Mouse (Mus musculus): ENCODE measurements around the gene Cdkn2a.

Cdkn2a gene

DNA sequence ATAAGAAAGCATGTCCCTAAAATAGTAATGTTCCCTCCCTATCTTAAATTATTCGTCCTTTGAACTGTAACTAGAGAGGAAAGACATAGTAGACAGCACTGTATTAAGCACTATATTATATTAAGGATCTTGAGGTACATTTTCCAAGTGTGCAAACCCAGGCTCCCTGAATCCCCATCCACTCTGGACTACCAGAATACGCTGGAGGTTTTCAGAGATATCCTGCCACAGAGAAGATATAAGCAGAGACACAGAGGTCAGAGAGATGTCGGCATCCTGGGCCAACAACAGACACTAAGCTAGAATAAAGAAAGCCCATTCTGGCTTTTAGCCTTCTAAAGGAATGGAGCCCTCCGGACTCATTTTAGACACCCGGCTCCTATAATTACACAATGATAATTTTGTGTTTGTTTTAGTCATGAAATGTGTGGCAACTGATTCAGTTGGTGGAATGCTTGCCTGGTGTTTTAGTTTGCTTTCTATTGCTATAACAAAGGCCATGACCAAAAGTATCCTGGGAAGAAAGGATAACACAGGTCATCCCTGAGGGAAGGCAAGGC lies 17.0 kb downstream of the Cdkn2a start:
- in situ Hi-C loops (cut with MseI, MboI) = loop anchor here (25.0 kb wide), 1 partner anchor 115 kb away; no protein-coding TSS in a partner anchor

GRCm38 (mm10) chr4:89276669-89277219 lies 17.7 kb downstream of the Cdkn2a start:
- in situ Hi-C loops (cut with MseI, MboI) = loop anchor here (25.0 kb wide), 1 partner anchor 114 kb away; no protein-coding TSS in a partner anchor

DNA sequence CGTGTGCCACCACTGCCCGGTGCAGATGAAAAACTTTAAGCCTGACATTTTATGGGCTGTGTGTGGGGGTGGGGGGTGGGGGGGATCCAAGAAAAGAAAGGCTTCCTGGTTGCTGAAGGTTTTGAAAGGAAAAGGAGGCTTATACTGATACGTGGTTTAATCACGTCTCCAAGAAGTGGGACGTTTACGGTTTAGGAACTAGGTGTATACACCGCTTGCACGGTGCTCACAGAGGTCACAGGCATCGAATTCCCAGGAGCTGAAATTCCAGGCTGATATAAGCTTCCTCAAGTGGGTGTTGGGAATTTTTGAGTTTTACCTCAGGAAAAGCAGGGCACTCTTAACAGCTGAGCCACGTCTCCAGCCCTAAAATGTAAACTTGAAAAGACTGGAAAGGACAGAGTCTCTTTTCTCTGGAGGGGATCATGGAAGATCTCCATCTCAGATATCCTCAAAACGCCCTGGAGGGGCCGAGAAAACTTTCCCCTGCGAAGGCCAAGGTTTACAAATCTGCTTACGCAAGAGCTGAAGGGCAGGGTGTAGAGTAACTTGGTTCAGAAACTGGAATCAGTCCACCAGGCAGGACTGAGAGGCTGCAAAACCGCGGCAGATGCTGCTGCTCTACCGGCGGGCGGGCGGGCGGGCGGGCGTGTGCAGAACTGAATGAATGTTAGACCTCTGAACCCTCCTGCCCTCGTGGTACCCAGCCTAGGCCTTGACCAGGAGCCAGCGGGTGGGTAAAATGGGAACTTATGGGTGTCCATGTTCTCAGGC lies 18.5 kb downstream of the Cdkn2a start:
- in situ Hi-C loops (cut with MseI, MboI) = loop anchor here (25.0 kb wide), 1 partner anchor 114 kb away; no protein-coding TSS in a partner anchor

DNA sequence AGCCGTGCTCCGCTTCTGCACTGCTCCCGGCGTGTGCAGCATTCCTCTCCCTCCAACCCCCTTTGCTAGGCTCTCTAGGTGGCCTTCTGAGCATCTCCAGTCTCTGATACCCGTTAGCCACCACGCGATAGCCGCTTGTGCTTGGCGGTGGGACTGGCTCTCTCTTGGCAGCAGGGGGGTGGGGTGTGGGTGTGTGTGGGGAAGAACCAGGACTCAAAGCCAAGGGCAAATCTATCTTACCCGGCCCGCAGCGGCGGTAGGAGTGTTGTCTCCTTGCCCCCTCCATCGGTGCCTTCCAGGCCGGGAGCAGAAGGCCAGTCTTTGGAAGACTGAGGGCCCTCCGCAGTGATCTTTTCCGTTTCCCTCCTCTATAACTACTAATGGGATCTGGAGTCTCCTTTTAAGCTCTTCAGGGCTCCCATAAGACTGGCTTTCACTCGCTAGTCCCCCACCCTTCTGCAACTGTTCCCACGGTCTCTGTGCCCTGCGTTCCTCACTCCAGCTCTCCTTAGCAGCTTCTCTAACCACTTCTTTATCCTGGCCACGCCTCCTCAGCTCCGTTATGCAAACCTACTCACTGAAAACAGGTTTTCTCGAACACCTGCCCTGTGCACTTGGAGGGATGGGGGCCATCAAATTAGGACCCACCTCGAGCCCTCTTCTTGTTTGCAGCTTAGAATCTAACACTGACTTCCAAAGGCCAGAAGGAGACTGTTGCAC lies 19.5 kb downstream of the Cdkn2a start:
- in situ Hi-C loops (cut with MseI, MboI) = loop anchor here (25.0 kb wide), 1 partner anchor 113 kb away; no protein-coding TSS in a partner anchor

- in situ Hi-C loops (cut with MseI, MboI) = no loop called here
Observed at GRCm38 (mm10) chr4:89274006-89274405, 20.4 kb downstream of the Cdkn2a start.

- in situ Hi-C loops (cut with MseI, MboI) = no loop called here
Observed at GRCm38 (mm10) chr4:89273585-89273984, 20.9 kb downstream of the Cdkn2a start.

- in situ Hi-C loops (cut with MseI, MboI) = no loop called here
Observed at GRCm38 (mm10) chr4:89272961-89273540, 21.4 kb downstream of the Cdkn2a start.

GRCm38 (mm10) chr4:89272101-89272718 lies 22.2 kb downstream of the Cdkn2a start:
- in situ Hi-C loops (cut with MseI, MboI) = no loop called here

- in situ Hi-C loops (cut with MseI, MboI) = no loop called here
Observed at GRCm38 (mm10) chr4:89257768-89258167, 36.7 kb downstream of the Cdkn2a start.

GRCm38 (mm10) chr4:89234446-89234845 lies 60.0 kb downstream of the Cdkn2a start:
- in situ Hi-C loops (cut with MseI, MboI) = no loop called here
